Mouse (Mus musculus) myocyte (in vitro differentiated cells): ENCODE results near the gene Kcnf1.

ENCODE experiments used
- CEBPB ChIP-seq: IDR thresholded peaks from 2 replicates; pipeline ENCODE4 v1.6.1; 2011; ENCODE audit warnings: mild to moderate bottlenecking, moderate library complexity; ENCODE audit not compliant: poor library complexity, insufficient read depth, severe bottlenecking
- E2F4 ChIP-seq: IDR thresholded peaks from one replicate; pipeline ENCODE4 v1.6.1; 2011; ENCODE audit warnings: mild to moderate bottlenecking, control low read depth, moderate library complexity; ENCODE audit not compliant: insufficient read depth
- MAX ChIP-seq: IDR thresholded peaks from one replicate; pipeline ENCODE4 v1.6.1; 2011; ENCODE audit warnings: low read depth, mild to moderate bottlenecking, control low read depth
- MYOD1 ChIP-seq, 3 experiments: IDR thresholded peaks; one replicate each; pipeline ENCODE4 v1.6.1; 2011; ENCODE audit warnings: control low read depth in 2 of 3, low read depth in 2 of 3, mild to moderate bottlenecking in 2 of 3, moderate library complexity in 1 of 3; ENCODE audit not compliant: insufficient read length in 2 of 3, control insufficient read depth in 1 of 3
- MYOG ChIP-seq, 3 experiments: IDR thresholded peaks; one replicate each; pipeline ENCODE4 v1.6.1; 2011; ENCODE audit warnings: control low read depth in 2 of 3, low read depth in 2 of 3, mild to moderate bottlenecking in 2 of 3; ENCODE audit not compliant: insufficient read length in 2 of 3, control insufficient read depth in 1 of 3, insufficient read depth in 1 of 3
- POLR2A ChIP-seq: IDR thresholded peaks from one replicate; pipeline ENCODE4 v1.6.1; 2011; ENCODE audit warnings: low read depth, mild to moderate bottlenecking, control low read depth, moderate library complexity; ENCODE audit not compliant: insufficient read length
- POLR2AphosphoS2 ChIP-seq: IDR thresholded peaks from one replicate; pipeline ENCODE4 v1.6.1; 2011; ENCODE audit warnings: low read depth, control low read depth; ENCODE audit not compliant: insufficient read length
- REST ChIP-seq: IDR thresholded peaks from one replicate; pipeline ENCODE4 v1.6.1; 2011; ENCODE audit warnings: mild to moderate bottlenecking, control low read depth, moderate library complexity; ENCODE audit not compliant: insufficient read depth, insufficient read length
- SRF ChIP-seq: IDR thresholded peaks from one replicate; pipeline ENCODE4 v1.6.1; 2011; ENCODE audit warnings: low read depth; ENCODE audit not compliant: control insufficient read depth, insufficient read length
- TCF12 ChIP-seq: IDR thresholded peaks from one replicate; pipeline ENCODE4 v1.6.1; 2011; ENCODE audit warnings: mild to moderate bottlenecking, control low read depth; ENCODE audit not compliant: poor library complexity, insufficient read depth, severe bottlenecking
- USF1 ChIP-seq: IDR thresholded peaks from one replicate; pipeline ENCODE4 v1.6.1; 2011; ENCODE audit warnings: low read depth, mild to moderate bottlenecking, control low read depth, moderate library complexity

DNA sequence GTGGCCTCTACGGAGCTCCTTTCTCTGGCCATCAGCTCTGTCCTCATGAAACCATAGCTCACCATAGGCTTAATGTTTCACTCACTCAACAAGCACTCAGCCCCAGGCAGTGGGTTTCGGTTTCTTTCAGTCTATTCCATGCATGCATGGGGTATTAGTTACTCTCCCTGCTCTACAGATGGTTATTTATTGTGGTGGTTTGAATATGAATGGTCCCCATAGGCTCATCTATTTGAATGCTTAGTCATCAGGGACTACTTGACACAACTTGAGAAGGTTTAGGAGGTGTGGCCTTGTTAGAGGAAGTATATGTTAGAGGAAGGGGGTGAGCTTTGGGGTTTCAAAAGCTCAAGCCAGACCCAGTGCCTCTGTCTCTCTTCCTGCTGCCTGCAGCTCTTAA, 10.6 kb downstream of the Kcnf1 start:
- no peak for TF ChIP-seq CEBPB
- TF ChIP-seq POLR2A: no peak
- no peak for TF ChIP-seq MAX
- no peak for TF ChIP-seq E2F4
- TF ChIP-seq POLR2AphosphoS2: no peak
- no peak for TF ChIP-seq MYOG (IDR thresholded peaks at IDR 0.05; ENCODE audit: control insufficient read depth in 1 of 3, insufficient read depth in 1 of 3, insufficient read length in 2 of 3, low read depth in 2 of 3)
- TF ChIP-seq TCF12: no peak
- no peak for TF ChIP-seq MYOD1 (IDR thresholded peaks at IDR 0.05; ENCODE audit: control insufficient read depth in 1 of 3, insufficient read length in 2 of 3, low read depth in 2 of 3)
- TF ChIP-seq REST: no peak
- TF ChIP-seq SRF: no peak
- no peak for TF ChIP-seq USF1
